Mouse (Mus musculus): Measurements from ENCODE around the gene Tmem132a. TPM values are rescaled to one million over a fixed set of nuclear protein-coding genes. Genes with fewer than 3 reads are reported as not detected.

Gene Tmem132a
- polyA plus RNA-seq, 1 experiment from 2014 or later = 71.5 TPM

DNA sequence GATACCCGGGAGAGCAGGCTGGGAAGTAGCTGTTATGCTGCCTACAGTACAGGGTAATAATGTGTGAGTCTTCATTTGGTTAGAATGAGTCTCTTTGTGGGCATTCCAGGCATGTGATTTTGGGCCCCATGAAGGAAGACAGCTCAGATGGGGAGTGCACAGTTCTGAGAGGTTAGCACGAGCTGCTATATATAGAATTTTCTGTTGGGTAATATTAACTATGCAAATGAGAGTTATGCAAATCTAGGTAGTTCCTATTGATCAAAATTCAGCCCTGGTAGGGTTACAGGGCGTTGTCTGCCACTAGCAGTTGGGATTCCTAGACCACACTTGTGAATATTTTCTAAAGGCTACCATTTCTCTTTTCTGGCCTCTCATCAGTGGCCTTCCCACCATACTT, 24.3 kb downstream of the Tmem132a start:
- no peak for ATAC-seq (ENCODE audit: low FRiP score, low TSS enrichment)
- Histone ChIP-seq H3K9me3 (ENCODE audit: control insufficient read depth, low read length) (no peaks in the 10 kb centered on the region), H3K36me3 (ENCODE audit: control insufficient read depth, insufficient read depth, low read length) (no peaks in the 10 kb centered on the region), H3K9ac (ENCODE audit: low read depth, low read length) (no peak overlapping the region), H3K4me1 (ENCODE audit: control insufficient read depth, insufficient read depth, low read length) (peaks cover 4% of the 10 kb centered on the region; the same call in 1 of the 2 replicates), H3K4me3 (ENCODE audit: low read length) (no peak overlapping the region), H3K27me3 (ENCODE audit: control insufficient read depth, insufficient read depth, low read length) (0 out of 2 replicates have a peak, but pooled peaks cover 5% of the 10 kb centered on the region), H3K4me2 (replicated peaks; ENCODE audit: low read depth, low read length) (no peak overlapping the region), H3K27ac (ENCODE audit: low read depth, low read length) (no peak overlapping the region)
- 87% methylated on average over 3 of the region's 3 CpGs for WGBS

DNA sequence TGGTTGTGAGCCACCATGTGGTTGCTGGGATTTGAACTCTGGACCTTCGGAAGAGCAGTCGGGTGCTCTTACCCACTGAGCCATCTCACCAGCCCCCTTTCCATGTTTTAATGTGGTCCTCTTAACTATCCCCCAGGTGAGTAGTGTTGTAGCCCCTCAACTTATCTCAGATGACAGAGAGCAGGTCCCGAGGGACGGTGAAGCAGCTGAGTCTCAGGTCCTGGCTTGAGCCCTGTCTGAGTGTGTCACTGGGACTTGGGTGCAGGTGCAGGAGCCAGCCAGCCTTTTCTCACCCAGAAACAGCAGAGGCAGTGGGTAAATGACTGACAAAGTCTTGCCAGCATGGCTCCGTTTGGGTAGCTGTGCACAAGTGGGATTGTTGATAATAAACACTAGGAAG, 25.5 kb downstream of the Tmem132a start:
- H3K9ac ChIP-seq (ENCODE audit: low read depth, low read length) = no peak overlapping the region
- H3K27me3 ChIP-seq (ENCODE audit: control insufficient read depth, insufficient read depth, low read length) = 0 out of 2 replicates have a peak, but pooled peaks cover 5% of the 10 kb centered on the region
- ATAC-seq (ENCODE audit: low FRiP score, low TSS enrichment) = no peak
- no peak overlapping the region for H3K4me2 ChIP-seq (replicated peaks; ENCODE audit: low read depth, low read length)
- H3K27ac ChIP-seq (ENCODE audit: low read depth, low read length) = no peak overlapping the region
- H3K4me1 ChIP-seq (ENCODE audit: control insufficient read depth, insufficient read depth, low read length) = peaks cover 4% of the 10 kb centered on the region; the same call in 1 of the 2 replicates
- no peak overlapping the region for H3K4me3 ChIP-seq (ENCODE audit: low read length)
- H3K36me3 ChIP-seq (ENCODE audit: control insufficient read depth, insufficient read depth, low read length) = no peaks in the 10 kb centered on the region
- WGBS = 94% methylated on average over 5 of the region's 5 CpGs
- no peaks in the 10 kb centered on the region for H3K9me3 ChIP-seq (ENCODE audit: control insufficient read depth, low read length)

DNA sequence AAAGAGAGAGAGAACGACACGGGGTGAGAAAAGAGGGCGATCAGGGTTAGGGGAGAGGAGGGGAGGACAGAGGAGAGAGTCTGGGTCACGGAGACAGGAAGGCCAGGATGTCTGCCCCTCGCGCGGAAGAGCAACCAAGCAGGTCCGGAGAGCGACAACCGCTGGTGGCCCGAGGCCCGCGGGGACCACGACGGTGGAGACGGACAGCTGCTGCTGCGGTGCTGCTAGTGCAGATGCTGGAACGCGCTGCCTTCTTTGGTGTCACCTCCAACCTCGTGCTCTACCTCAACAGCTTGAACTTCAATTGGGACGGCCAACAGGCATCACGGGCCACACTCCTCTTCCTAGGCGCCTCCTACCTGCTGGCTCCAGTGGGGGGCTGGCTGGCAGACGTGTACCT, 26.8 kb downstream of the Tmem132a start:
- H3K27ac ChIP-seq (ENCODE audit: low read depth, low read length) = no peak overlapping the region
- H3K27me3 ChIP-seq (ENCODE audit: control insufficient read depth, insufficient read depth, low read length) = 0 out of 2 replicates have a peak, but pooled peaks cover 5% of the 10 kb centered on the region
- H3K4me3 ChIP-seq (ENCODE audit: low read length) = 0 out of 2 replicates have a peak overlapping the region, but pooled peaks have one; percentile 6
- peak; percentile 51; the same call in 1 of the 2 replicates for ATAC-seq (ENCODE audit: low FRiP score, low TSS enrichment)
- peak overlapping the region; percentile 19 for H3K4me2 ChIP-seq (replicated peaks; ENCODE audit: low read depth, low read length)
- H3K9me3 ChIP-seq (ENCODE audit: control insufficient read depth, low read length) = no peaks in the 10 kb centered on the region
- peaks cover 4% of the 10 kb centered on the region; the same call in 1 of the 2 replicates for H3K4me1 ChIP-seq (ENCODE audit: control insufficient read depth, insufficient read depth, low read length)
- WGBS = 29% methylated on average over 24 of the region's 24 CpGs
- H3K36me3 ChIP-seq (ENCODE audit: control insufficient read depth, insufficient read depth, low read length) = no peaks in the 10 kb centered on the region
- no peak overlapping the region for H3K9ac ChIP-seq (ENCODE audit: low read depth, low read length)

DNA sequence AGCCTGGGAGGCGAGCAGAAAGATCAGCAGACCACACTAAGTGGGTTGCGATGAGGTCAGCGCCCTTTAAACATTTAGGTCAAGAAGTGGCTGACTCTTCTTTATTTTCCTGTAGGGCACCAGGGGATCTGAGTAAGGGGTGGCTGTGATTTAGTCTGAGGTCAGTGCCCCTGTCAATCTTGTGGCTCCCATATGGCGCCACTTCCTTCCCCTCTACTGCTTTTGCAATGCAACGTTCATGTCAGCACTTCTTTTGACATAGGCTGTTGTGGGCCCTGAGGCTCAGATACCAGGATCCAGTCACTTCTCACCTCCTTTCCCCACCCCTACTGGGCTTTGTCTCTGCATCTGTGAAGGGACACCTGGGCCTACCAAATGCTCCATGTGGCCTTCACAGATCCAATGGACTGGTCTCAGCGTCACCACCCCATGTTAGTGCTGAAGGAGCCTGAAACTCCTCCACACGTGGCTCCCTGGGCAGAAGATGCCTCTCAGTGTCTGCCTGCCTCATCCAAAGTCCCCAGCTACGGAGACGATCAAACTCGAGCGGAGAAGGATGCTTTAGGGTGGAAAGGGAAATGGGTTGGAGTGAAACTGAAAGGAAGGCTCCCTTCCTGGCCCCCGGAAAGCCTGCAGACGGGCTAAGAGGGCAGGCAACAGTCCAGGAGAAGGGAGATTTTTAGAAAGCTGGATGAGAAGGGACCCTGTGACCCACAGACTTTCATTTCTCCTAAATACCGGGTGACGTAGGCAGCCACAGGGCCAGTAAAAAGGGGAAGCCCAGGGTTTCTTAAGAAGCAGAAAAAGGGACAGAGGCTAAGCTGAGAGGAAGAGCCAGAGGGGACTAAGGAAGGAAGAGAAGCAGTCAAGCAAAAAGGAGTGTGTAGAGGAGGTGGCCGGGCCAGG, 27.8 kb downstream of the Tmem132a start:
- no peak for ATAC-seq (ENCODE audit: low FRiP score, low TSS enrichment)
- H3K4me2 ChIP-seq (replicated peaks; ENCODE audit: low read depth, low read length) = no peak overlapping the region

DNA sequence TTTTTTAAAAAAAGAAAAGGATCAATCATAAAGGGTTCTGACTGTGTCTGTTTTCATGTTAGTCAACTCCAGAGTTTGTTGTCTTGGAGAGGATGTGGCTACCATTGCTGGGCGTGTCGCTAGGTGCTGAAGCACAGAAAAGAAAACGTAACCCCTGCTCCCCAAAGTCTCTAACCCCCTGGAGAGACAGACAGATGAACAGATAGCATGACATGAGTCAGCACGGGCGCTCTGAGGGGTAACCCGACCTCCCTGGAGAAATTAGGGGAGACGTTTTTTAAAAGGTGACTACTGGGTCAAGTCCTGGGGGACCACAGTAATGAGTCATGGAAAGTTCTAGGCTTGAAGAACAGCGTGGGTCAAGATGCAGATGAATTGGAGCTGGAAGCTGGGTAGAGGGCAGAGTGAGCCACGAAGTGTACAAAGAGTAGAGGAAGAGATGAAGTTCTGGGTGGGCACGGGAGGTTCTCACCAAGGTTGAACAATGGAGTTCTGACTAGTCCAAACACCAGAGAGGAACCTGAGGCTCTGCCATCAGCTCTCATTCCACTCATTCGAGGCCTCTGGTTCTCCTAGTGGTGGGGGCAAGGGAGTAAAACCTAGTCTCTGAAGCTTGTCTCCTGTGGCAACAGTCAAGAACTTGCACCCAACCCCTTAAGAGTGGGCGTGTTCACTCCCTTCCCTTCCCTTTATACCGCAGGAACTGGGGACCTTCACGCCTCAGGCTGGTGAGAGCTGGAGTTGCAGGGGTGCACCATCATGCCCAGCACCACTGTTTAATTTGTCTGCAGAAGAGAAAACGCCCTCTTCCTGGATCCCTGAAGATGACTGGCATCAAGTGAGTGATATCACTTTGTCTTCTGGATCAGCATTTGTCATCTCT, 30.5 kb downstream of the Tmem132a start, which contains the start of gene Slc15a3:
TSS of gene Slc15a3 (plus strand) at position 718 of the 883 bp plus-strand sequence.
- Histone ChIP-seq H3K27me3 (ENCODE audit: control insufficient read depth, insufficient read depth, low read length) (0 out of 2 replicates have a peak, but pooled peaks cover 5% of the 10 kb centered on the region), H3K4me3 (ENCODE audit: low read length) (no peak within 1 kb of the TSS), H3K9me3 (ENCODE audit: control insufficient read depth, low read length) (no peaks in the 10 kb centered on the region), H3K27ac (ENCODE audit: low read depth, low read length) (no peak within 1 kb of the TSS), H3K9ac (ENCODE audit: low read depth, low read length) (no peak within 1 kb of the TSS), H3K4me1 (ENCODE audit: control insufficient read depth, insufficient read depth, low read length) (peaks cover 4% of the 10 kb centered on the region; the same call in 1 of the 2 replicates), H3K36me3 (ENCODE audit: control insufficient read depth, insufficient read depth, low read length) (no peaks in the 10 kb centered on the region), H3K4me2 (replicated peaks; ENCODE audit: low read depth, low read length) (no peak within 1 kb of the TSS)
- 68% methylated on average over 15 of the region's 15 CpGs for WGBS
- no peak for ATAC-seq (ENCODE audit: low FRiP score, low TSS enrichment)

More for the DNA sequence above, 27.8 kb downstream of the Tmem132a start:
- H3K9me3 ChIP-seq (ENCODE audit: control insufficient read depth, low read length) = no peaks in the 10 kb centered on the region
- WGBS = 38% methylated on average over 16 of the region's 16 CpGs
- no peak overlapping the region for H3K27ac ChIP-seq (ENCODE audit: low read depth, low read length)
- H3K27me3 ChIP-seq (ENCODE audit: control insufficient read depth, insufficient read depth, low read length) = 0 out of 2 replicates have a peak, but pooled peaks cover 5% of the 10 kb centered on the region
- H3K9ac ChIP-seq (ENCODE audit: low read depth, low read length) = no peak overlapping the region
- H3K36me3 ChIP-seq (ENCODE audit: control insufficient read depth, insufficient read depth, low read length) = no peaks in the 10 kb centered on the region
- no peak overlapping the region for H3K4me3 ChIP-seq (ENCODE audit: low read length)
- H3K4me1 ChIP-seq (ENCODE audit: control insufficient read depth, insufficient read depth, low read length) = peaks cover 4% of the 10 kb centered on the region; the same call in 1 of the 2 replicates

DNA sequence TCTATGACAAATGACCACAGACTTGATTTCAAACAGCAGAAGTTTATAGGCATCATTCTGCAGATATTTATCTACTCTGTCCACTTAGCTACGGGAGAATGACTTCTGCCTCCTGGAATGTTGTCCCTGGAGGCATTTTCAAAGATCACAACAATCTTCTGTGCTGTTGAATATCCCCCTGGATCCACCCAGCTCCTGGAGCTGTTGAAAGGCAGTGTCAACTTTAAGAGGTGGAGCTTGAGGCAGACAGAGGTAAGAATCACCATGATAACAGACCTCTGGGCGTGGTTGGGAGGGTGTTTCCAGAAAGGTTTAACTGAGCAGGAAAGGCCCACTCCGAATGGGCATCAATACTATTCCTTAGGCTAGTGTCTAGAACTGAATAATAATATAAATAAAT, 34.1 kb downstream of the Tmem132a start:
- WGBS = 54% methylated on average over 3 of the region's 3 CpGs
- Histone ChIP-seq H3K27me3 (ENCODE audit: control insufficient read depth, insufficient read depth, low read length) (no peaks in the 10 kb centered on the region), H3K27ac (ENCODE audit: low read depth, low read length) (no peak overlapping the region), H3K9ac (ENCODE audit: low read depth, low read length) (no peak overlapping the region), H3K9me3 (ENCODE audit: control insufficient read depth, low read length) (no peaks in the 10 kb centered on the region), H3K4me1 (ENCODE audit: control insufficient read depth, insufficient read depth, low read length) (no peaks in the 10 kb centered on the region), H3K36me3 (ENCODE audit: control insufficient read depth, insufficient read depth, low read length) (no peaks in the 10 kb centered on the region), H3K4me2 (replicated peaks; ENCODE audit: low read depth, low read length) (no peak overlapping the region), H3K4me3 (ENCODE audit: low read length) (no peak overlapping the region)
- no peak for ATAC-seq (ENCODE audit: low FRiP score, low TSS enrichment)

DNA sequence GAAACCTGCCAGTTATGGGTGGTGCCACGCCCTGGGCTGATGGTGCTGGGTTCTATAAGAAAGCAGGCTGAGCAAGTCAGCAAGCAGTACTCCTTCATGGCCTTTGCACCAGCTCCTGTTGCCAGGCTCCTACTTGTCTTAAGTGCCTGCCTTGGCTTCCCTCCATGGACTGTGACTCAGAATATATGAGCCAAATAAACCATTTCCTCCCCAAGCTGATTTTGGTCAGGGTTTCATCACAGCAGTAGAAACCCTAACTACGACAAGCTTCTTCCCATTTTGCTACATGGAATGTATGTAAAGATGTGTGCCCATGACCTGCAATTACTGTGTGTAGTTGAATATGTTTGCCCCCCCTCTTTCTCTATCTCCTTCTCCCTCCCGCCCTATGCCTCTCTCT, 36.1 kb downstream of the Tmem132a start:
- Histone ChIP-seq H3K27ac (ENCODE audit: low read depth, low read length) (no peak overlapping the region), H3K27me3 (ENCODE audit: control insufficient read depth, insufficient read depth, low read length) (no peaks in the 10 kb centered on the region), H3K36me3 (ENCODE audit: control insufficient read depth, insufficient read depth, low read length) (no peaks in the 10 kb centered on the region), H3K4me1 (ENCODE audit: control insufficient read depth, insufficient read depth, low read length) (no peaks in the 10 kb centered on the region), H3K9ac (ENCODE audit: low read depth, low read length) (no peak overlapping the region), H3K4me3 (ENCODE audit: low read length) (no peak overlapping the region), H3K4me2 (replicated peaks; ENCODE audit: low read depth, low read length) (no peak overlapping the region), H3K9me3 (ENCODE audit: control insufficient read depth, low read length) (no peaks in the 10 kb centered on the region)
- 82% methylated on average over 3 of the region's 3 CpGs for WGBS
- no peak for ATAC-seq (ENCODE audit: low FRiP score, low TSS enrichment)

DNA sequence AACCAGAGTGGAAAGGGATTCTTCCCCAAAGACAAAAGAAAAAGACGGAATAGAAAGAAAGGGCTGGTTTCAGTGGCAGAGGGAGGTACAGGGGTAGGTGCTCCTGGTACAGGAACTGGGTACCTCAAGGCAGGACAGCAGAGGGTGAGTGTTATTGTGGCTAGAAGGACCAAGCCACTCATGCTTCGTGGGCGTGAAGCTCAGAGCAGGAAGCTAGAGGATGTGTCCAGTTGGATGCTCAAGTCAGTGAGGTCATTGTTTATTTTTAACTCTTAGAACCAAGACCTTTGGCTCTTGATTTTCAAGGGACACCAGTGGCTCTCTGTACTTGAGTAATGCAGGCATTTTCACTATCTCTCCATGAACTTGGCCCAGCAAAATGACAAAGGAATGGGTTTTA, 37.7 kb downstream of the Tmem132a start:
- Histone ChIP-seq H3K9me3 (ENCODE audit: control insufficient read depth, low read length) (no peaks in the 10 kb centered on the region), H3K27me3 (ENCODE audit: control insufficient read depth, insufficient read depth, low read length) (no peaks in the 10 kb centered on the region), H3K4me3 (ENCODE audit: low read length) (no peak overlapping the region), H3K27ac (ENCODE audit: low read depth, low read length) (no peak overlapping the region), H3K4me1 (ENCODE audit: control insufficient read depth, insufficient read depth, low read length) (no peaks in the 10 kb centered on the region), H3K36me3 (ENCODE audit: control insufficient read depth, insufficient read depth, low read length) (no peaks in the 10 kb centered on the region), H3K9ac (ENCODE audit: low read depth, low read length) (no peak overlapping the region), H3K4me2 (replicated peaks; ENCODE audit: low read depth, low read length) (no peak overlapping the region)
- ATAC-seq (ENCODE audit: low FRiP score, low TSS enrichment) = no peak
- WGBS = 80% methylated on average over 3 of the region's 3 CpGs

All from kidney, embryonic 14.5 days (tissue).